Mouse (Mus musculus) embryonic facial prominence, embryonic 11.5 days (tissue): ENCODE results near the gene Sypl2. TPM values are rescaled to one million over a fixed set of nuclear protein-coding genes. Genes with fewer than 3 reads are reported as not detected.

Experiments used
- ATAC-seq: fragments of 200-750 bp; cut with Nextera tagmentation; replicated peaks from 2 replicates; pipeline ENCODE4 v1.8.0; 2017; ENCODE audit warnings: low read depth; ENCODE audit not compliant: insufficient number of reproducible peaks, low FRiP score, low TSS enrichment
- DNase-seq: peaks from one replicate; pipeline ENCODE4 v3.0.0-alpha.2; 2015; ENCODE audit warnings: low spot score
- H3K27ac ChIP-seq: fragments of 300-500 bp; sonication (generic); replicated peaks from 2 replicates; pipeline ENCODE4 v1.5.1; 2014; ENCODE audit warnings: mild to moderate bottlenecking, low read depth, low read length, control low read depth
- H3K27me3 ChIP-seq: fragments of 300-500 bp; sonication (generic); 2 replicates; pipeline ENCODE4 v1.6.1; 2014; ENCODE audit warnings: mild to moderate bottlenecking, low read length, moderate library complexity, mixed read lengths; ENCODE audit not compliant: control insufficient read depth, insufficient read depth
- H3K36me3 ChIP-seq: fragments of 300-500 bp; sonication (generic); replicated peaks from 2 replicates; pipeline ENCODE4 v1.6.1; 2014; ENCODE audit warnings: low read depth, mild to moderate bottlenecking, low read length, moderate library complexity, mixed read lengths; ENCODE audit not compliant: control insufficient read depth, insufficient read depth
- H3K4me1 ChIP-seq: fragments of 300-500 bp; sonication (generic); 2 replicates; pipeline ENCODE4 v1.6.1; 2014; ENCODE audit warnings: low read length, mixed read lengths; ENCODE audit not compliant: control insufficient read depth, insufficient read depth
- H3K4me2 ChIP-seq: fragments of 300-500 bp; sonication (generic); 2 replicates; pipeline ENCODE4 v1.6.1; 2014; ENCODE audit warnings: low read depth, mild to moderate bottlenecking, control low read depth, low read length, moderate library complexity
- H3K4me3 ChIP-seq: fragments of 300-500 bp; sonication (generic); 2 replicates; pipeline ENCODE4 v1.5.1; 2014; ENCODE audit warnings: low read depth, low read length, control low read depth
- H3K9ac ChIP-seq: fragments of 300-500 bp; sonication (generic); replicated peaks from 2 replicates; pipeline ENCODE4 v1.6.1; 2014; ENCODE audit warnings: mild to moderate bottlenecking, control low read depth, low read length
- H3K9me3 ChIP-seq: fragments of 300-500 bp; sonication (generic); replicated peaks from 2 replicates; pipeline ENCODE4 v1.6.1; 2016; ENCODE audit warnings: mild to moderate bottlenecking, low read length, inconsistent platforms, mixed read lengths; ENCODE audit not compliant: control insufficient read depth
- WGBS: fragments of 180-500 bp; shearing (Covaris S2); extraction: QIAGEN DNeasy Blood & Tissue Kit; methylation state at CpG from one replicate; pipeline ENCODE4 v1.1.7; 2014; 5-methylcytosine and 5-hydroxymethylcytosine counted together
- polyA plus RNA-seq: library from polyadenylated mRNA; unstranded; fragments of >200 nt; fragmentation: Nextera tagmentation; extraction: Ambion mirVana; gene quantifications from 2 replicates; pipeline ENCODE4 v1.2.1, GENCODE M21; 2014

The Sypl2 gene
- polyA plus RNA-seq, 1 experiment from 2014 or later: 0.95 TPM

DNA sequence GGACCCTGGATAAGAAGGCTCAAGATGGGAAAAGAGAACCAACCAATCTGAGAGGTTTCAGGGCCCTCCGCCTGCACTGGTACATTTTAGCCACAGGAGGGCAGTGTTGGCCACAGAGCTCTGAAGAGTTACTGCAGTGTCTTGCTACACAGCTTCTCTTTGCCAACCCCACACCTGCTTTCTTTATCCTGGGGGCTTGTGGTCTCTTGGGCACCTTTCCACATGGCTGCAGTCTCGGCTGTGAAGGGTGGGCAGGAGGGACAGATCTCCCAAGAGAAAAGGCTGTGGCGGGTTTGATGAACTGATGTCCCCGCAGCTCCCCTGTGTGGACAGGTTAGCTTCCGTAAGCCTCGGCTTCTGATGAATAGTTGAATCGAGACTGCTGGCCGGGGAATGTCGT lies 61.6 kb downstream of the Sypl2 start:
- peak; percentile 34 for ATAC-seq
- Histone ChIP-seq H3K4me3 (0 out of 2 replicates have a peak overlapping the region, but pooled peaks have one; percentile 8), H3K36me3 (no peaks in the 10 kb centered on the region), H3K27ac (no peak overlapping the region), H3K27me3 (no peaks in the 10 kb centered on the region), H3K9ac (no peak overlapping the region), H3K9me3 (no peaks in the 10 kb centered on the region), H3K4me1 (peaks cover 16% of the 10 kb centered on the region), H3K4me2 (peak overlapping the region; percentile 23)
- DNase-seq: peak; percentile 92
- WGBS: 16% methylated on average over 9 of the region's 9 CpGs

DNA sequence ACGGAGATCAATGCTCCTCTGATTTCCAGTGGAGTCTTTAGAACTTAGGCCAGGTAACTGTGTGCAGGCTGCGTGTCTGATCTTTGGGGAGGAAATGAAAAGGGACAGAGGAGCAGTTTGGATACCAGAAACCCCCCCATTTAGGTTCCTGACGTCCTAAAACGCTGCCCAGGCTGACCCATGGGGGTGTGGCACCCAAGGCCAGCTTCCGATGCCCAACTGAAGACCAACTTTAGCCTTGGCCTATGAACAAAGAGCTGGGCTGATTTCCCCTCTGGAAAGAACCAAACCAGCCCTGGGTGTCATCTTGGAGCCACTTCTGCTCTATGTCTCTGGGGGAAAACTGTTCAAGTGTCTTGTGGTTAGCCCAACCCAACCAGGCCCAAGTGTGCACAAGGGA lies 62.4 kb downstream of the Sypl2 start:
- peaks cover 16% of the 10 kb centered on the region for H3K4me1 ChIP-seq
- no peak for ATAC-seq

More for the DNA sequence above, 62.4 kb downstream of the Sypl2 start:
- Histone ChIP-seq H3K4me3 (no peak overlapping the region), H3K27ac (no peak overlapping the region), H3K27me3 (no peaks in the 10 kb centered on the region), H3K36me3 (no peaks in the 10 kb centered on the region), H3K4me2 (no peak overlapping the region), H3K9me3 (no peaks in the 10 kb centered on the region), H3K9ac (no peak overlapping the region)
- DNase-seq: no peak
- WGBS: 68% methylated on average over 5 of the region's 5 CpGs

Other genes with a start within 250 kb of the Sypl2 start
- gene Gstm2, start 240.2 kb downstream of the Sypl2 start, polyA plus RNA-seq: 29.7 TPM in 2 replicates
- gene Gstm1, start 208.7 kb downstream of the Sypl2 start, polyA plus RNA-seq: 33.9 and 36.6 TPM in 2 replicates
- gene Gstm4, start 181.8 kb downstream of the Sypl2 start, polyA plus RNA-seq: 14.6 and 15.9 TPM in 2 replicates
- 30.3 and 31.3 TPM in 2 replicates for gene Ampd2, start 140.0 kb downstream of the Sypl2 start, polyA plus RNA-seq
- gene Gnat2, start 133.9 kb downstream of the Sypl2 start, polyA plus RNA-seq: 0.63 and 0.93 TPM in 2 replicates
- gene Gnai3, start 80.5 kb downstream of the Sypl2 start, polyA plus RNA-seq: 229 and 242 TPM in 2 replicates
- 0.11 and 0.31 TPM in 2 replicates for gene Gpr61, start 71.8 kb downstream of the Sypl2 start, polyA plus RNA-seq
- 2.8 and 3.1 TPM in 2 replicates for gene Amigo1, start 40.3 kb downstream of the Sypl2 start, polyA plus RNA-seq
- 1.4 and 1.6 TPM in 2 replicates for gene Cyb561d1, start 25.4 kb downstream of the Sypl2 start, polyA plus RNA-seq
- gene Atxn7l2, start 15.7 kb downstream of the Sypl2 start, polyA plus RNA-seq: 17.6 and 19.0 TPM in 2 replicates
- 333 and 344 TPM in 2 replicates for gene Psma5, start 30.3 kb upstream of the Sypl2 start, polyA plus RNA-seq
- 13.8 and 16.0 TPM in 2 replicates for gene Sort1, start 57.4 kb upstream of the Sypl2 start, polyA plus RNA-seq
- gene Mybphl, start 138.3 kb upstream of the Sypl2 start, polyA plus RNA-seq: 0.32 TPM in 1 of 2 replicates, not detected in the other
- 71.5 and 81.7 TPM in 2 replicates for gene Psrc1, start 157.2 kb upstream of the Sypl2 start, polyA plus RNA-seq
- 12.4 and 13.5 TPM in 2 replicates for gene Celsr2, start 188.9 kb upstream of the Sypl2 start, polyA plus RNA-seq
- 153 TPM in 2 replicates for gene Sars, start 218.6 kb upstream of the Sypl2 start, polyA plus RNA-seq